Mouse (Mus musculus): ENCODE data around the gene Tmem200c. TPM values are rescaled to one million over a fixed set of nuclear protein-coding genes. Genes with fewer than 3 reads are reported as not detected.

The Tmem200c gene
- polyA plus RNA-seq, 1 experiment from 2014 or later, result not detected

DNA sequence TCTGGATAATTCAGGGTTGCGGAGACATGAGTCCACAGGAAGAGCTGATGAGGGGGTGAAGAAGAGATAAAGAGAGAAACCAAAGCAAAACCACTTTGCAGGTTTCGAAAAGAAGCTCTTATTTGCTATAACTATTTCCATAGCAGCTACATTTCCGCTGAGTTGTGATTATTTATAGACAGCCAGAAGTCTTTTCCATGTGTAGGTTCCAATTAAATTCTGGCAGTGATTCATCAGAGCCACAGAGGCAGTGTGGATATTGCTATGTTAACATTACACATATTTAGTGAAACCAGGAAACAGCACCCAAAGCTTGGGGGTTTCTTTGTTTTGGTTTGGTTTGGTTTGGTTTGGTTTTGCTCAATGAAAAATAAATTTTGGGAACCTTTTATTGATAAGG, 37.8 kb downstream of the Tmem200c start:
- Histone ChIP-seq H3K9ac (replicated peaks; ENCODE audit: low read depth) (no peak overlapping the region), H3K4me1 (ENCODE audit: insufficient read depth, low read depth, low read length) (no peaks in the 10 kb centered on the region), H3K27ac (ENCODE audit: low read length) (no peak overlapping the region), H3K36me3 (ENCODE audit: insufficient read depth, low read length) (no peaks in the 10 kb centered on the region), H3K4me3 (ENCODE audit: low read depth, low read length) (no peak overlapping the region), H3K4me2 (replicated peaks; ENCODE audit: low read depth, low read length) (no peak overlapping the region), H3K27me3 (replicated peaks; ENCODE audit: insufficient read depth, low read length) (no peaks in the 10 kb centered on the region), H3K9me3 (ENCODE audit: low read length) (no peaks in the 10 kb centered on the region)
- DNase-seq (ENCODE audit: low spot score) (no peak), ATAC-seq (no peak)
- WGBS, result 65% methylated on average over 3 of the region's 3 CpGs
- TF ChIP-seq EP300 (IDR thresholded peaks at IDR 0.05) (no peak), CTCF (IDR thresholded peaks at IDR 0.05) (no peak)

- no peaks in the 10 kb centered on the region for H3K27me3 ChIP-seq (replicated peaks; ENCODE audit: insufficient read depth, low read length)
- no peak overlapping the region for H3K9ac ChIP-seq (replicated peaks; ENCODE audit: low read depth)
- H3K4me3 ChIP-seq (ENCODE audit: low read depth, low read length), result no peak overlapping the region
- H3K4me2 ChIP-seq (replicated peaks; ENCODE audit: low read depth, low read length), result no peak overlapping the region
- TF ChIP-seq CTCF (IDR thresholded peaks at IDR 0.05), result peak; percentile 56
- TF ChIP-seq EP300 (IDR thresholded peaks at IDR 0.05), result no peak
- H3K9me3 ChIP-seq (ENCODE audit: low read length), result no peaks in the 10 kb centered on the region
- H3K27ac ChIP-seq (ENCODE audit: low read length), result no peak overlapping the region
- H3K4me1 ChIP-seq (ENCODE audit: insufficient read depth, low read depth, low read length), result no peaks in the 10 kb centered on the region
- DNase-seq (ENCODE audit: low spot score), result peak; percentile 18
- ATAC-seq, result no peak
- H3K36me3 ChIP-seq (ENCODE audit: insufficient read depth, low read length), result no peaks in the 10 kb centered on the region
Observed at GRCm38 (mm10) chr17:68868439-68868838, 42.0 kb downstream of the Tmem200c start.

GRCm38 (mm10) chr17:68874021-68874420, 47.6 kb downstream of the Tmem200c start:
- H3K27ac ChIP-seq (ENCODE audit: low read length), result no peak overlapping the region
- DNase-seq (ENCODE audit: low spot score) (no peak), ATAC-seq (no peak)
- H3K4me1 ChIP-seq (ENCODE audit: insufficient read depth, low read depth, low read length), result no peaks in the 10 kb centered on the region
- no peaks in the 10 kb centered on the region for H3K9me3 ChIP-seq (ENCODE audit: low read length)
- no peaks in the 10 kb centered on the region for H3K36me3 ChIP-seq (ENCODE audit: insufficient read depth, low read length)
- no peak overlapping the region for H3K4me3 ChIP-seq (ENCODE audit: low read depth, low read length)
- no peak overlapping the region for H3K9ac ChIP-seq (replicated peaks; ENCODE audit: low read depth)
- no peak overlapping the region for H3K4me2 ChIP-seq (replicated peaks; ENCODE audit: low read depth, low read length)
- H3K27me3 ChIP-seq (replicated peaks; ENCODE audit: insufficient read depth, low read length), result no peaks in the 10 kb centered on the region
- TF ChIP-seq EP300 (IDR thresholded peaks at IDR 0.05), result no peak
- no peak for TF ChIP-seq CTCF (IDR thresholded peaks at IDR 0.05)
- 58% methylated on average over 8 of the region's 8 CpGs for WGBS

GRCm38 (mm10) chr17:68875251-68875650, 48.8 kb downstream of the Tmem200c start:
- Histone ChIP-seq H3K4me3 (ENCODE audit: low read depth, low read length) (no peak overlapping the region), H3K9ac (replicated peaks; ENCODE audit: low read depth) (no peak overlapping the region), H3K27me3 (replicated peaks; ENCODE audit: insufficient read depth, low read length) (no peaks in the 10 kb centered on the region), H3K27ac (ENCODE audit: low read length) (no peak overlapping the region), H3K36me3 (ENCODE audit: insufficient read depth, low read length) (no peaks in the 10 kb centered on the region), H3K4me1 (ENCODE audit: insufficient read depth, low read depth, low read length) (no peaks in the 10 kb centered on the region), H3K4me2 (replicated peaks; ENCODE audit: low read depth, low read length) (no peak overlapping the region), H3K9me3 (ENCODE audit: low read length) (no peaks in the 10 kb centered on the region)
- WGBS, result 70% methylated on average over 5 of the region's 5 CpGs
- no peak for DNase-seq (ENCODE audit: low spot score)
- no peak for ATAC-seq
- 0 out of 2 replicates have a peak, but pooled peaks have one; percentile 10 for TF ChIP-seq CTCF (IDR thresholded peaks at IDR 0.05)
- TF ChIP-seq EP300 (IDR thresholded peaks at IDR 0.05), result no peak

GRCm38 (mm10) chr17:68875917-68876495, 49.6 kb downstream of the Tmem200c start:
- no peak for TF ChIP-seq EP300 (IDR thresholded peaks at IDR 0.05)
- TF ChIP-seq CTCF (IDR thresholded peaks at IDR 0.05), result no peak
- Histone ChIP-seq H3K4me1 (ENCODE audit: insufficient read depth, low read depth, low read length) (no peaks in the 10 kb centered on the region), H3K27ac (ENCODE audit: low read length) (no peak overlapping the region), H3K9ac (replicated peaks; ENCODE audit: low read depth) (no peak overlapping the region), H3K27me3 (replicated peaks; ENCODE audit: insufficient read depth, low read length) (no peaks in the 10 kb centered on the region), H3K36me3 (ENCODE audit: insufficient read depth, low read length) (no peaks in the 10 kb centered on the region), H3K9me3 (ENCODE audit: low read length) (no peaks in the 10 kb centered on the region), H3K4me3 (ENCODE audit: low read depth, low read length) (no peak overlapping the region), H3K4me2 (replicated peaks; ENCODE audit: low read depth, low read length) (no peak overlapping the region)
- DNase-seq (ENCODE audit: low spot score) (no peak), ATAC-seq (no peak)
- WGBS, result 83% methylated on average over 10 of the region's 10 CpGs

DNA sequence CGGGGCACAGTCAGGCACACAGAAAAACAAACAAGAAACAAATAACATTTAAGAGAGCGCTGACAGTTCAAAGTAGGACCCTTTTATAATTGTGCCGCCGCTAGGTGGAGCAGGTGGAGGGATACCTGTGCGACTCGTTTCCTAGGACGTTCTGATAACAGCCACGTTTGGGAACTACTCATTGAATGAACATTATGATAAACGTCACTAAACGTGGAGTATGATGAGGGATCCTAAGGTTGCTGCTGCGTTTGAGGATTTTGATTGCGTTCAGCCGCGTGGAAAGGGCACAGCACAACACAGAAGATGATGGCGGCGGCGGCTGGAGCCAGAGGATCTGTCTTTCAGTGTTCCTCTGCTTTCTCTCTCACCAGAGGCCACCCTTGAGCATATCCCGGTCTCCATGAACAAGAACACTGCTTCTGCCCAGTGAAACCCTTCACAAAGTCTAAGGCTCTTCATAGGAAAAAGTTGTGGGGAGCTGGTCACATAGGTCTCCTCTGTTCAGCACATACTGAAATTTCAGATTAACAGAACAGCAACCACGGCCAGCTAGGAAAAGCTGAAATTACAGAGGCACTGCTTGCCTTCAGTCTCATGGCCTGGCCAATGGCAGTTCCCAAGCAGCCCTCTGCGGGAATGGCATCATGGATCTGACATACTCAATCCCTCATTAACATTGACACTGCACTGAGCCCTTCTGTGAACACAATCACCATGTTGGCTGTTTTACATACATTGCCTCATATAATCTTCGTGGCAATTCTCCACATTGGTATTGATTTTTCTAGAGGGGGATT, 55.5 kb downstream of the Tmem200c start:
- Histone ChIP-seq H3K27ac (ENCODE audit: low read length) (no peak overlapping the region), H3K36me3 (ENCODE audit: insufficient read depth, low read length) (no peaks in the 10 kb centered on the region), H3K9me3 (ENCODE audit: low read length) (no peaks in the 10 kb centered on the region), H3K27me3 (replicated peaks; ENCODE audit: insufficient read depth, low read length) (no peaks in the 10 kb centered on the region), H3K4me2 (replicated peaks; ENCODE audit: low read depth, low read length) (peak overlapping the region; percentile 33; the same call in 1 of the 2 replicates), H3K9ac (replicated peaks; ENCODE audit: low read depth) (no peak overlapping the region), H3K4me3 (ENCODE audit: low read depth, low read length) (no peak overlapping the region), H3K4me1 (ENCODE audit: insufficient read depth, low read depth, low read length) (no peaks in the 10 kb centered on the region)
- ATAC-seq, result no peak
- WGBS, result 13% methylated on average over 21 of the region's 21 CpGs
- TF ChIP-seq EP300 (IDR thresholded peaks at IDR 0.05) (no peak), CTCF (IDR thresholded peaks at IDR 0.05) (peak; percentile 65)
- peak; percentile 39 for DNase-seq (ENCODE audit: low spot score)

Measured in lung, postnatal 0 days (tissue).